Mouse (Mus musculus) ES-E14 (cell line): ENCODE data around the gene Lenep. TPM values are rescaled to one million over a fixed set of nuclear protein-coding genes. Genes with fewer than 3 reads are reported as not detected.

Experiments used
- DNase-seq: peaks from one replicate; pipeline ENCODE4 v3.0.0-alpha.2; 2013; ENCODE audit warnings: low read depth, low spot score
- H3K27ac ChIP-seq: 2 replicates; pipeline ENCODE4 v1.5.1; 2012; ENCODE audit warnings: low read depth, mild to moderate bottlenecking, low read length, moderate library complexity, mixed read lengths; ENCODE audit not compliant: poor library complexity, insufficient read depth, severe bottlenecking
- H3K36me3 ChIP-seq: 2 replicates; pipeline ENCODE4 v1.6.1; 2012; ENCODE audit warnings: mild to moderate bottlenecking, low read length, moderate library complexity, mixed read lengths; ENCODE audit not compliant: control insufficient read depth, poor library complexity, insufficient read depth, severe bottlenecking
- H3K4me1 ChIP-seq, 2 experiments: fragments of 150-350 bp in 1 of 2; sonication (generic) in 1 of 2; 2 replicates each; pipeline ENCODE4 v1.6.1; 2012; ENCODE audit warnings: low read length in 2 of 2, mild to moderate bottlenecking in 1 of 2, mixed read lengths in 1 of 2; ENCODE audit not compliant: control insufficient read depth in 2 of 2, insufficient read depth in 2 of 2, poor library complexity in 1 of 2
- H3K4me3 ChIP-seq, 2 experiments: fragments of 150-350 bp in 1 of 2; sonication (generic) in 1 of 2; 2 replicates each; pipeline ENCODE4 v1.5.1; 2012; ENCODE audit warnings: low read length in 2 of 2, low read depth in 1 of 2, mild to moderate bottlenecking in 1 of 2, mixed read lengths in 1 of 2; ENCODE audit not compliant: insufficient read depth in 1 of 2, poor library complexity in 1 of 2, severe bottlenecking in 1 of 2
- H3K9ac ChIP-seq: 2 replicates; pipeline ENCODE4 v1.6.1; 2012; ENCODE audit warnings: low read depth, mild to moderate bottlenecking, low read length, mixed read lengths; ENCODE audit not compliant: poor library complexity, insufficient read depth, severe bottlenecking
- H3K9me3 ChIP-seq: fragments of 150-350 bp; sonication (generic); 2 replicates; pipeline ENCODE4 v1.6.1; 2012; ENCODE audit warnings: low read depth, mild to moderate bottlenecking, low read length; ENCODE audit not compliant: control insufficient read depth, insufficient read depth
- CHD2 ChIP-seq: IDR thresholded peaks from 2 replicates; pipeline ENCODE4 v1.6.1; 2014; ENCODE audit warnings: mild to moderate bottlenecking, low read depth, low read length, inconsistent platforms
- HCFC1 ChIP-seq: IDR thresholded peaks from 2 replicates; pipeline ENCODE4 v1.6.1; 2012; ENCODE audit warnings: low read length, inconsistent platforms, borderline replicate concordance; ENCODE audit not compliant: insufficient read depth
- MAFK ChIP-seq: IDR thresholded peaks from 2 replicates; pipeline ENCODE4 v1.6.1; 2014; ENCODE audit warnings: mild to moderate bottlenecking, low read depth, low read length, inconsistent platforms; ENCODE audit not compliant: insufficient read depth
- ZC3H11A ChIP-seq: IDR thresholded peaks from 2 replicates; pipeline ENCODE4 v1.6.1; 2012; ENCODE audit warnings: low read depth, mild to moderate bottlenecking, inconsistent platforms, low read length, borderline replicate concordance
- ZNF384 ChIP-seq: IDR thresholded peaks from 2 replicates; pipeline ENCODE4 v1.6.1; 2012; ENCODE audit warnings: low read depth, low read length, inconsistent platforms
- in situ Hi-C, 2 experiments: fragments of 600-800 bp; cut with MboI; formaldehyde crosslinking; loops; one replicate each; pipeline ENCODE4 v1.15.1; 2025; ENCODE audit warnings: low sequenced_read_pairs in 2 of 2, inconsistent platforms in 1 of 2; ENCODE audit not compliant: unreplicated experiment in 2 of 2
- total RNA-seq: library from RNA; depleted of rRNA; stranded (reverse); fragments of 300-350 nt; gene quantifications from 2 replicates; pipeline ENCODE4 v1.2.3, GENCODE M21; 2012

The Lenep gene
- total RNA-seq, 1 experiment = not detected

- in situ Hi-C loops = no loop called here
- no peak overlapping the region for H3K27ac ChIP-seq
- no peaks in the 10 kb centered on the region for H3K36me3 ChIP-seq
- peaks cover 0 to 5% of the 10 kb centered on the region in 2 experiments; a peak in 1 of 4 replicates for H3K4me1 ChIP-seq
- H3K9ac ChIP-seq = no peak overlapping the region
- DNase-seq = no peak
- H3K4me3 ChIP-seq = no peak overlapping the region
- TF ChIP-seq MAFK = no peak
- no peaks in the 10 kb centered on the region for H3K9me3 ChIP-seq
Measured at GRCm38 (mm10) chr3:89367338-89367737, 35.3 kb downstream of the Lenep start.

DNA sequence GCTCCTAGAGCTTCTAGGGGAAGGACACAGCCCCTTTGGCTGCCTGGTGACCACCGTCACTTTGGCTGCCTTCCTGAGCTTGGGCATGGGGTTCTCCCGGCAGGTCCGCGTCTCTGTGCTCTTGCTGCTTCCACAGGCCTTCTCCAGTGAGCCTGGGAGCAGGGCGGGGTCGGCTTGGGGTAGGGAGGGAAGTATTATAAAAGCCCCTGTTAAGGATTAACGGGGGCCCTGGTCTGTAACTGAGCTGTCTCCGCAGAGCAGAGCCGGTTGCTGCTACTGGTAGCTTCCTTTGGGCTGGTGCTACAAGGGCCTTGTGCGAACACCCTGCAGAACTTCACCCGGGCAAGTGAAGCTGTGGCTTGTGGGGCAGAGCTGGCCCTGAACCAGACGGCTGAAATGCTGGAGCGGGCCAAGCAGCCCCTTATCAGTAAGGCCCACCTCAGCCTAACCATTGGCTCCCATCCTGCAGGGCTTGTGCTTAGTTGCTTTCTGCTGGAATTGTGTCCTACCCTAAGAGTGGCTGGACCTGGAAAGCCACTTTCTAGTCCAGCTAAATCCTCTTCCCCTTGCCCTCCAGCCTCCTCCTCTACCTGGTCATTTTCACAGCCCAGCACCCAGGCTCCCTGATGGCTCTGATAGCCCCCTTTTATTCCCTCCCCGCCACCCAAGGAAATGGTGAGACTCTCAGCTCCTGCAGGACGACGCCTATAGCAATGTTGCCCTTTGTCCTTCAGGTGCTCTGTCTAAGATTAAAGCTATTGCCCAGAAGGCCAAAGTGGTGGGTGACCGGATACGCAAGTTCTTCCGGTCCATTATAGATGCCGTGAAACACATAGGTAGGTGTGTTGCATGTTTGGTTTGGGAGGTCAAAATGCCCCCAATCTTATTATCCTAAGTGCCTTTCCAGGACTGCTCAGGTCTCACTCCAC is 36.8 kb downstream of the Lenep start:
- H3K4me3 ChIP-seq = peak overlapping the region; percentile 30 to 37; a peak in 2 of 4 replicates
- in situ Hi-C loops = no loop called here
- H3K9ac ChIP-seq = no peak overlapping the region
- H3K27ac ChIP-seq = no peak overlapping the region
- H3K9me3 ChIP-seq = no peaks in the 10 kb centered on the region
- H3K36me3 ChIP-seq = no peaks in the 10 kb centered on the region
- H3K4me1 ChIP-seq = peaks cover 0 to 3% of the 10 kb centered on the region in 2 experiments; a peak in 1 of 4 replicates
- DNase-seq = no peak
- TF ChIP-seq MAFK = no peak
- TF ChIP-seq ZC3H11A = no peak
- no peak for TF ChIP-seq CHD2
- no peak for TF ChIP-seq HCFC1

GRCm38 (mm10) chr3:89365153-89365485 is 37.5 kb downstream of the Lenep start, which contains the start of gene Dcst1:
Gene Dcst1 (minus strand): TSS chr3:89365253.
- DNase-seq = no peak
- Histone ChIP-seq H3K4me1 (no peaks in the 10 kb centered on the region; a peak in 1 of 4 replicates), H3K27ac (no peak within 1 kb of the TSS), H3K9ac (no peak within 1 kb of the TSS), H3K9me3 (no peaks in the 10 kb centered on the region), H3K4me3 (peak within 1 kb of the TSS; percentile 30 to 37; a peak in 2 of 4 replicates), H3K36me3 (no peaks in the 10 kb centered on the region)
- TF ChIP-seq HCFC1 = no peak
- no peak for TF ChIP-seq ZC3H11A
- TF ChIP-seq CHD2 = no peak
- no peak for TF ChIP-seq MAFK
- TF ChIP-seq ZNF384 = no peak
- in situ Hi-C loops = no loop called here

DNA sequence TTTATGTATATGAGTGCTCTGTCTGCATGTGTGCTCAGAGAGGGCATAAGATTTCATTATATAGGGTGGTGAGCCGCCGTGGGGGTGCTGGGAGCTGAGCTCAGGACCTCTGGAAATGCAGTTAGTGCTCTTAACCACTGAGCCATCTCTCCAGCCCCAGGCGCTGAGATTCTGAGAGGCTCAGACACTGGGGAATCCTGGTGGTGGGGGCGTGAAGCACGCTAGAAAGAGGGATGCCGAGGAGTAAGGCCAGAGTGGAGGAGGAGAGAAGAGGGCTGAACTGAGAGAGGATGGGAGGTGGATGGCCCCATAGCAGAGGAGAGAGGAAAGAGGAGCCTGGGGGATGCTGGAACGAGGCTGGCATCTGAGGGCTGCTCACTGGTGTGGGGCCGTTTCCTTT is 38.0 kb downstream of the Lenep start:
- no peak overlapping the region for H3K4me3 ChIP-seq
- no peak overlapping the region for H3K27ac ChIP-seq
- no peaks in the 10 kb centered on the region for H3K9me3 ChIP-seq
- H3K9ac ChIP-seq = no peak overlapping the region
- peaks cover 0 to under 1% of the 10 kb centered on the region in 2 experiments; a peak in 1 of 4 replicates for H3K4me1 ChIP-seq
- in situ Hi-C loops = no loop called here
- no peak for DNase-seq
- H3K36me3 ChIP-seq = no peaks in the 10 kb centered on the region
- TF ChIP-seq ZC3H11A = no peak
- TF ChIP-seq CHD2 = no peak
- TF ChIP-seq HCFC1 = no peak
- TF ChIP-seq MAFK = no peak
- TF ChIP-seq ZNF384 = no peak

DNA sequence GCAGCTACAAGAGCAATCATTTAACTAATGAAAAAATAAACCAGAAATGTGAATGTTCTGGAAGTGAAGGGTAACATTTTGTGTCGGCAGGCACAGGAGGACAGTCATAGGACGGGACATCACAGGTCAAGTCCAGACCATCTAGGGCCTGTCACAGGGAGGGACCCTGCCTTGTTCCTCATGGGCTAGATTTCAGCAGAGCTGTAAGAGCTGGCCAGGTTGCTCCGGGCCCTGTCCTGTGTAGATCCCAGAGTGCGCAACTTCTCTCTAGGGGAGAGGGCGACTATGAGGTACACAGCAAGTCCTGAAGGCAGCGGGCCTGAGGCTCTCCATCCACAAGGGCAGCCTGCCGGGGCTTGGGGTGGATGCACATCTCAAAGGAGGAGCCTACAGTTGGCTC is 40.9 kb downstream of the Lenep start, which contains the start of gene Dcst2:
Gene Dcst2, plus strand, starts transcription at position 301 of the 400 bp plus-strand sequence.
- Histone ChIP-seq H3K9ac (no peak within 1 kb of the TSS), H3K4me1 (peaks cover 0 to 4% of the 10 kb centered on the region in 2 experiments; a peak in 1 of 4 replicates), H3K9me3 (no peaks in the 10 kb centered on the region), H3K4me3 (no peak within 1 kb of the TSS), H3K36me3 (no peaks in the 10 kb centered on the region), H3K27ac (no peak within 1 kb of the TSS)
- TF ChIP-seq ZNF384 (no peak), CHD2 (no peak), ZC3H11A (no peak), MAFK (no peak), HCFC1 (no peak)
- in situ Hi-C loops = no loop called here
- DNase-seq = no peak
